Mouse (Mus musculus): ENCODE measurements around the gene Rgcc. TPM values are rescaled to one million over a fixed set of nuclear protein-coding genes. Genes with fewer than 3 reads are reported as not detected.

Rgcc gene
- polyA plus RNA-seq, 1 experiment from 2014 or later: 44.4 TPM

DNA sequence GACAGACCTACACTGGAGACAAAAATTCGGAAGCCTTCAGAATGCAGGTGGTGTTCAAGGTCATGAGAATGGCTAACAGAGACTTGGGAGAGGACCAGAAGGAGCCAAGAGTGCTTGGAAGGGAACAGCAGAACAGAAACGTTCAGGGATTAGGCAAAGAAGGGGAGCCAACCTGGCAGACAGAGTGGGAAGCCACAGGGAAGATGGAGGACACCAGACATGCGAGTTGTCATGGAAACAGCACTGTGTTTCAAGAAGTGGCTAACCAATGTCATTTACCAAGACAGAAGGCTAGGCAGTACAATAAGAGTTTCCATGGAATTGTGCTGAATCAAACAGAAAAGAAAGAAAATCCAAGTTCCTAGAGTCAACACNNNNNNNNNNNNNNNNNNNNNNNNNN lies 56.9 kb downstream of the Rgcc start:
- 0 out of 2 replicates have a peak, but pooled peaks cover 3% of the 10 kb centered on the region for H3K4me1 ChIP-seq (replicated peaks)
- no peaks in the 10 kb centered on the region for H3K9me3 ChIP-seq
- no peak for ATAC-seq
- no peaks in the 10 kb centered on the region for H3K36me3 ChIP-seq
- H3K4me2 ChIP-seq (replicated peaks): no peak overlapping the region
- H3K27me3 ChIP-seq (replicated peaks): no peaks in the 10 kb centered on the region
- H3K4me3 ChIP-seq (replicated peaks): no peak overlapping the region
- H3K9ac ChIP-seq: no peak overlapping the region
- 63% methylated on average over 3 of the region's 3 CpGs for WGBS
- H3K27ac ChIP-seq: no peak overlapping the region

DNA sequence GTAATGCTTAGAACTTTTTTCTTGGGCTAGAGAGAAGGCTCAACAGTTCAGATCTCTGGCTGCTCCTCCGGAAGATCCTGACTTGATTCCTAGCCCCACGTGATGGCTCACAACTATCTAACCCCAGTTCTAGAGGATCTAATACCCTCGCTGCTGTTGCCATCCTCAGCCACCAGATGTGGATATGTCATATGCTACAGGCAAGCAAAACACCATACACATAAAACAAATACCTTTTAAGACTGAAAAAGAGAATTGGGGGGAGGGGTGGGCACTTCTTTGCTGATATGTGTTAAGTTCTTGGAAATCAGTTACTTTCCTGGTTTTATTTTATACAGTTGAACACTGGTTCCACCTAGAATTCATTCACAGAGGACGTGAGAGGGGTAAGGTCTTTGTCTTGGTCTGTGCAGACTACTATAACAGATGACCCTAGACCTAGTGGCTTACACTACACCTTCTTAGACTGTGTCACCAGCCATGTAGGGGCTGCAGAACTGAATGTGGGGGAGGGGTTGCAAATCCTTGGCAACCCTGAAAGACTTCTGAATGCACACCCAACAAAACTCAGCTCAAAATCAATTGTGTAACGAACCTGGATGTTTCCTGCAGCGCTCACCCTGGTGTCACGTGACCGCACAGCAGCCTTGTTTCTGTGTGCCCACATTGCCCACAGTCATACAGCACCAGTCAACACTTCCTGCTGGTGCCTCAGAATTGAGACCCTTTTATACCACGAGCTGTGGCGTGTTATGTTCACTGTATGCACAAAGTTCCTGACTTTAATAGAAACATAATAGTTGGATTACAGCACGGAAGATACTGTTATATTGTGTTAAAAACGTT lies 58.2 kb downstream of the Rgcc start:
- no peak for ATAC-seq
- Histone ChIP-seq H3K9me3 (no peaks in the 10 kb centered on the region), H3K27me3 (replicated peaks) (no peaks in the 10 kb centered on the region), H3K27ac (no peak overlapping the region), H3K36me3 (no peaks in the 10 kb centered on the region), H3K4me3 (replicated peaks) (no peak overlapping the region), H3K9ac (no peak overlapping the region), H3K4me1 (replicated peaks) (no peaks in the 10 kb centered on the region), H3K4me2 (replicated peaks) (no peak overlapping the region)
- WGBS: 80% methylated on average over 12 of the region's 12 CpGs

DNA sequence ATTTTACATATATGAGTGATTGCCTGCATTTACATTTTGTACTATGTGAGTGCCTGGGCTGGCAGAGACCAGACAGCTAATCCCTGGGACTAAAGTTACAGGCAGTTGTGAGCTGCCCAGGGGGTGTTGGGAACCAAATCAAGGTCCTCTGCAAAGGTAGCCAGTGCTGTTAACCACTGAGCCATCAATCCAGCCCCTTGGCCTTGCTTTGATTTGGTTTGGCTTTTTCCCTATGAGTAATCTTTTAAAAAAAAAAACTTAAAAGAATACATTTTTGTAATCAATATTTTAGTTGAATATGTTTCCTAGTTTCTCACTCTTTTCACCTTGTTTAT lies 59.1 kb downstream of the Rgcc start:
- H3K9me3 ChIP-seq: no peaks in the 10 kb centered on the region
- ATAC-seq: no peak
- H3K9ac ChIP-seq: no peak overlapping the region
- H3K4me2 ChIP-seq (replicated peaks): no peak overlapping the region
- no peaks in the 10 kb centered on the region for H3K4me1 ChIP-seq (replicated peaks)
- H3K27ac ChIP-seq: no peak overlapping the region
- no peak overlapping the region for H3K4me3 ChIP-seq (replicated peaks)
- no peaks in the 10 kb centered on the region for H3K27me3 ChIP-seq (replicated peaks)
- no peaks in the 10 kb centered on the region for H3K36me3 ChIP-seq

DNA sequence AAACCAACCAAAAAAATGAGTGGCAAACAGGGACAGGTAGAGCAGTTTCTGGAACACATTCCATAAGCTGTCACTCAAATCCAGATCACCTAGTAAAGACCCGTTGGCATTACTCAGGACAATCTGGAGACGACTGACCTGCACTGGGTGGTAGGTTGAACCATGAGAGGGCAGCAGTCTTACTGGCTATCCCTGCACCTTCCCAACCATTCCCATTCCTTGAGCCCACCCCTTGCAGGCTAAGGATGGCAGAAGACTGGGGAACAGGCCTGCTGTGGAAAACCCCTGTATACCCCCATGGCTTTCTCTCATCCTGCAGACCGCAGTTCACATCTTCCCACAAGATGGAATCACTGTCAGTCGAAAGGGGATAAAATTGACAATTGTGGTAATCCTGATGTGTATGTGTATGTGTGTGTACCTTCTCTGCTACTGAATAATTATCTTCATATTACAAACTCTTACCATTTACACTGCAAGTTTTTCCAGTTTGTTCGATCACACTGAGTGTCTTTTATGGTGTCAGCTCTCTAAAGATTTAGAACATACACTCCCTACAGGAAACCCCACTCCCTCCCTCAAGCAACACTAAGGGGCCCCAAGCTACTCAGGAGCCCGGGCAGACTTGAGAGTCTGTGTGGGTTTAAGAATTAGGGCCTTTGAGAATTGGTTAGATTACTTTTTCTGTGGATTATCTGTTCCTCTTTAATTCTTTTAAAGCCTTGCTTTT lies 59.6 kb downstream of the Rgcc start:
- Histone ChIP-seq H3K4me3 (replicated peaks) (no peak overlapping the region), H3K27ac (no peak overlapping the region), H3K27me3 (replicated peaks) (no peaks in the 10 kb centered on the region), H3K4me2 (replicated peaks) (no peak overlapping the region), H3K9me3 (no peaks in the 10 kb centered on the region), H3K36me3 (no peaks in the 10 kb centered on the region), H3K4me1 (replicated peaks) (no peaks in the 10 kb centered on the region), H3K9ac (no peak overlapping the region)
- no peak for ATAC-seq
- 60% methylated on average over 6 of the region's 6 CpGs for WGBS

DNA sequence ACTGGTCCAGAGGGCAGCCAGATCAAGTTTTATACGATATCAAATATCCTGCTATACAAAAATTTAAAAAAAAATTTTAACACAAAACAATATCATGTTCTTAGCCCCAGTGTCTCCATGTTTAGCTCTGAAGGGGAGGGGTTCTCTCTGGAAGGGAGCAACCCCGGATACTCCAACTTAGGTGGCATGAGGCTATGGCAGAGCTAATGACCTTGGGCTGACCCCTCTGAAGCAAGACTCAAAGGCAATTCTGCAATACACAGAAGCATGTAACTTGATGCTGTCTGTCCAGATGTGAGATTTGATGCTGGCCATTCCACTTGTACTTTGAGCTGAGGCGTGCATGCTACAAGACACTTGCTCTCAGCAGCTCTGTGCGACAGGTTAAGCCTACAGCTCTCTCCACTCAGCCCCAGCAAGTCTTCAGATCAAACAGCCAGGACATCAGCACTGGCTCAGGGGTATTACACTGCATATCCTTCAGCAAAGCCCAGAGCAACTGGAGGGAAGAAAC lies 60.3 kb downstream of the Rgcc start:
- ATAC-seq: no peak
- H3K27ac ChIP-seq: no peak overlapping the region
- H3K4me1 ChIP-seq (replicated peaks): no peaks in the 10 kb centered on the region
- no peak overlapping the region for H3K9ac ChIP-seq
- no peaks in the 10 kb centered on the region for H3K27me3 ChIP-seq (replicated peaks)
- WGBS: 49% methylated on average over 4 of the region's 4 CpGs
- no peaks in the 10 kb centered on the region for H3K36me3 ChIP-seq
- H3K4me3 ChIP-seq (replicated peaks): no peak overlapping the region
- H3K9me3 ChIP-seq: no peaks in the 10 kb centered on the region
- H3K4me2 ChIP-seq (replicated peaks): no peak overlapping the region

DNA sequence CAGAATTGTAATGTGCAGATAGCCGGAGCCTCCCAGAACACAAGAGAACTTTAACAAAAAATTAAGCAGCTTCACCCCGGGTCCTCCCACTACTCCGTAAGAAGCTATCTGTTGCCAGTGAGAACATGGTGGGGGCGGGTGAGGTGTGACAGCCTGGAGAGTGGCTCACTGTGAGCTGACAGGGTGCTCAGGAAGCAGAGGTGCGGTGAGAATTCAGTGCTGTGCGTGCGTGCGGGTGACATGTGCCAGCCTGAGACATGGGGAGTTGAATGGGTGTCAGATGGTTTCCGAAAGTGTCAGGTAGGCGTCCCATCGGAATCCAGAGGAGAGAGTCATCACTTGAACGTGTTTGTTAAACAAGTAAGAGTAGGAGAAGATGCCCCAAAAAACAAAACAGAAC lies 62.0 kb downstream of the Rgcc start:
- H3K36me3 ChIP-seq: no peaks in the 10 kb centered on the region
- no peak overlapping the region for H3K27ac ChIP-seq
- no peaks in the 10 kb centered on the region for H3K9me3 ChIP-seq
- ATAC-seq: no peak
- WGBS: 93% methylated on average over 12 of the region's 12 CpGs
- H3K27me3 ChIP-seq (replicated peaks): no peaks in the 10 kb centered on the region
- H3K4me3 ChIP-seq (replicated peaks): no peak overlapping the region
- H3K9ac ChIP-seq: no peak overlapping the region
- no peak overlapping the region for H3K4me2 ChIP-seq (replicated peaks)
- no peaks in the 10 kb centered on the region for H3K4me1 ChIP-seq (replicated peaks)

Other genes with a start within 250 kb of the Rgcc start
- not detected in 2 replicates for gene Zfp957, start 54.3 kb downstream of the Rgcc start, polyA plus RNA-seq (2015; fragmentation: Nextera tagmentation; extraction: Ambion mirVana)
- gene Naa16, start 89.1 kb upstream of the Rgcc start, polyA plus RNA-seq (2015; fragmentation: Nextera tagmentation; extraction: Ambion mirVana): 38.7 and 38.9 TPM in 2 replicates
- gene Mtrf1, start 96.1 kb upstream of the Rgcc start, polyA plus RNA-seq (2015; fragmentation: Nextera tagmentation; extraction: Ambion mirVana): 9.1 and 10.6 TPM in 2 replicates
- gene Kbtbd7, start 124.9 kb upstream of the Rgcc start, polyA plus RNA-seq (2015; fragmentation: Nextera tagmentation; extraction: Ambion mirVana): 7.9 and 8.7 TPM in 2 replicates
- 2.6 and 2.9 TPM in 2 replicates for gene Kbtbd6, start 150.2 kb upstream of the Rgcc start, polyA plus RNA-seq (2015; fragmentation: Nextera tagmentation; extraction: Ambion mirVana)
- gene Elf1, start 179.5 kb upstream of the Rgcc start, polyA plus RNA-seq (2015; fragmentation: Nextera tagmentation; extraction: Ambion mirVana): 26.1 and 27.0 TPM in 2 replicates
- 30.9 and 33.8 TPM in 2 replicates for gene Wbp4, start 179.9 kb upstream of the Rgcc start, polyA plus RNA-seq (2015; fragmentation: Nextera tagmentation; extraction: Ambion mirVana)

Data from intestine, embryonic 15.5 days (tissue).